Mouse (Mus musculus) stomach, postnatal 0 days (tissue): Measurements from ENCODE around the gene Trmt10b.

Experiments
- CTCF ChIP-seq: IDR thresholded peaks from 2 replicates; pipeline ENCODE4 v1.5.1; 2016; ENCODE audit warnings: antibody characterized with exemption, low read depth, mild to moderate bottlenecking, moderate library complexity
- EP300 ChIP-seq: optimal IDR thresholded peaks from 2 replicates; pipeline ENCODE3; 2016; ENCODE audit warnings: antibody characterized with exemption

GRCm38 (mm10) chr4:45341226-45341625 is 44.3 kb downstream of the Trmt10b start:
- TF ChIP-seq CTCF (no peak), EP300 (no peak)
